Mouse (Mus musculus) heart, postnatal 10 days (tissue): ENCODE measurements around the gene Suox. TPM values are rescaled to one million over a fixed set of nuclear protein-coding genes. Genes with fewer than 3 reads are reported as not detected.
A peak's percentile ranks its signal among the peaks of the same experiment; 100 is the strongest.
"Not testable (repeated sequence)": the region's sequence is repeated elsewhere in the genome, so short reads cannot be mapped to it uniquely, and the experiment has no call there.

Experiments
- DNase-seq, 2 experiments: peaks; one replicate each; pipeline ENCODE4 v3.0.0; 2021
- intact Hi-C: fragments of 180-260 bp; cut with DNase I; formaldehyde crosslinking; loops from one replicate; pipeline ENCODE4 v1.15.1; 2025
- total RNA-seq, 2 experiments: library from RNA; stranded (reverse); gene quantifications; 2 replicates each; pipeline ENCODE4 v1.2.3; 2021

Suox gene
- total RNA-seq, 2 experiments from 2014 or later = 14.4 to 16.3 TPM

- intact Hi-C loops, DNase-seq: not testable (repeated sequence)
These were observed 43.6 kb downstream of the Suox start for GRCm38 (mm10) chr10:128630306-128630705.

DNA sequence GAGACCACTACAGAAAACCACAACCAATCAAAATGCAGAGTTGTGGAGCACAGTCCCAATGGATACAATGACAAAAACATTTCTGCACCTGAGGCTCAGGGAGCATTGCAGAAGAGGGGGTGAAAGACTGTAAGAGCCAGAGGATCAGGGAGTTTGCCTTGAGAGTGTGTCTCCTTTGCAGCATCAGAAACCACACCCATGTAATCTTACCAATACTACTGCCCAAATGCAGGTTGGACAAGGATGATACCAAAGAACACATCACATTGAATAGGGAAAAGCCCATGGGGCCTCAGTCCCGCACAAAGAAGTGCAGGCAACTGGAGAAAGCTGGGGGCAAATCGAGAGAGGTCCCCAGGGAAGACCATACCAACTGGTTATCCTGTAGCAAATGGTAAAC is 44.1 kb downstream of the Suox start:
- intact Hi-C loops = loop anchor here (5.0 kb wide), 1 partner anchor 62 kb away; the partner anchor contains the start of gene Pa2g4
- no peak for DNase-seq

GRCm38 (mm10) chr10:128627398-128628317 is 46.2 kb downstream of the Suox start:
- DNase-seq = no peak
- intact Hi-C loops = loop anchor here (2.0 to 5.0 kb wide), 2 partner anchors 47 to 60 kb away; partner anchors contain the start of genes Pa2g4 and Suox

GRCm38 (mm10) chr10:128626311-128627310 is 47.3 kb downstream of the Suox start, which contains the start of gene Rps26:
Gene Rps26 (minus strand): TSS chr10:128626747.
- peak; percentile 94 for DNase-seq
- intact Hi-C loops = loop anchor here (2.0 to 5.0 kb wide), 2 partner anchors 48 to 59 kb away; partner anchors contain the start of genes Pa2g4 and Suox

- no peak for DNase-seq
- intact Hi-C loops = loop anchor here (5.0 kb wide), 1 partner anchor 58 kb away; the partner anchor contains the start of gene Pa2g4
These were observed 48.5 kb downstream of the Suox start for GRCm38 (mm10) chr10:128625287-128625894.

- intact Hi-C loops, DNase-seq: not testable (repeated sequence)
These were observed 50.7 kb downstream of the Suox start for GRCm38 (mm10) chr10:128623106-128623613.

- intact Hi-C loops = no loop called here
- DNase-seq = no peak
These were observed 51.2 kb downstream of the Suox start for GRCm38 (mm10) chr10:128622702-128623101.

DNA sequence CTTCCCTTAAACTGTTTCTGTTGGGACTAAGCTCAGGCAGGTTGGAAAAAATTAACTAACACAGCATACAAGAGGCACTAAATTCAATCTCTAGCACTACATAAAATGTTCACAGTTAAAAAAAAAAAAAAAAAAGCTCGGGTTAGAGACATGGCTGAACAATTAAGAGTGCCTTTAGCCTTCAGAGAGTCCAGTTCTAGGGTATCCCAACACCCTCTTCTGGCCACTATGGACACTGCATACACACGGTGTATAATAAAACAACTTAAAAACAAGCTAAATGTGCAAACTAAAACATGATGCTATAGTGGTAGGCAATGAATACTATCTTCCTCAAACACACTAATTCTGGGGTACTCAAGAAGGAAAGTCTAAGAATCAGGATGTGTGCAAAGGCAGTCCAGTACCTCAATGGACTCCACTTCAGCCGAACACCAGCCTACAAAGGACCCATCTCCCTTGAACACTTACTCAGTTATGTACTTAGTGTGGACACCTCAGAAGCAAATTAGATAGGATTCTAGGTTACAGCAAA is 51.8 kb downstream of the Suox start:
- DNase-seq = no peak
- intact Hi-C loops = no loop called here

- intact Hi-C loops = no loop called here
- DNase-seq = no peak
These were observed 53.6 kb downstream of the Suox start for GRCm38 (mm10) chr10:128620241-128620640.

Other genes with a start within 250 kb of the Suox start
- gene Smarcc2, start 214.8 kb downstream of the Suox start, total RNA-seq = 10 to 100 TPM; 83.6 to 95.9 TPM
- 100 to 1,000 TPM; 500 to 506 TPM for gene Myl6, start 179.9 kb downstream of the Suox start, total RNA-seq
- gene Myl6b, start 175.4 kb downstream of the Suox start, total RNA-seq = 1 to 10 TPM; 4.1 to 4.5 TPM
- 10 to 100 TPM; 28.5 to 29.9 TPM for gene Esyt1, start 148.2 kb downstream of the Suox start, total RNA-seq
- gene Zc3h10, start 126.3 kb downstream of the Suox start, total RNA-seq = 10 to 100 TPM in 1 of 2 experiments, 1 to 10 TPM in 1; 9.8 to 10.1 TPM
- gene Rpl41, start 124.8 kb downstream of the Suox start, total RNA-seq = 1,000 to 10,000 TPM; 2,064 to 2,152 TPM
- gene Pa2g4, start 108.1 kb downstream of the Suox start, total RNA-seq = 10 to 100 TPM; 60.0 to 64.4 TPM
- 1 to 10 TPM; 7.7 to 8.6 TPM for gene Erbb3, start 84.4 kb downstream of the Suox start, total RNA-seq
- gene Rps26, start 47.3 kb downstream of the Suox start, total RNA-seq = 100 to 1,000 TPM; 395 TPM
- 1 to 10 TPM; 1.8 to 2.0 TPM for gene Ikzf4, start 28.1 kb downstream of the Suox start, total RNA-seq
- gene Rab5b, start 22.2 kb upstream of the Suox start, total RNA-seq = 10 to 100 TPM; 74.3 to 78.1 TPM
- 1 to 10 TPM; 2.1 to 2.2 TPM for gene Pmel, start 30.1 kb upstream of the Suox start, total RNA-seq
- gene Cdk2, start 31.0 kb upstream of the Suox start, total RNA-seq = 10 to 100 TPM; 30.6 to 36.4 TPM
- gene Dgka, start 70.8 kb upstream of the Suox start, total RNA-seq = 10 to 100 TPM; 10.3 to 11.9 TPM
- 10 to 100 TPM; 14.5 to 18.4 TPM for gene Pym1, start 73.8 kb upstream of the Suox start, total RNA-seq
- 1 to 10 TPM; 3.4 to 5.4 TPM for gene Mmp19, start 116.8 kb upstream of the Suox start, total RNA-seq
- 10 to 100 TPM; 49.1 to 52.0 TPM for gene Dnajc14, start 130.0 kb upstream of the Suox start, total RNA-seq
- gene Tmem198b, start 130.3 kb upstream of the Suox start, total RNA-seq = 10 to 100 TPM; 12.7 to 13.3 TPM
- gene Sarnp, start 143.3 kb upstream of the Suox start, total RNA-seq = 10 to 100 TPM; 47.2 to 52.6 TPM
- gene Ormdl2, start 147.6 kb upstream of the Suox start, total RNA-seq = 1 to 10 TPM; 6.5 to 9.8 TPM
- gene Gdf11, start 217.6 kb upstream of the Suox start, total RNA-seq = 1 to 10 TPM; 3.1 to 4.0 TPM
- 100 to 1,000 TPM; 203 to 239 TPM for gene Cd63, start 226.9 kb upstream of the Suox start, total RNA-seq
- 1 to 10 TPM; 5.9 to 9.7 TPM for gene Rdh5, start 248.8 kb upstream of the Suox start, total RNA-seq
- gene Bloc1s1, start 250.0 kb upstream of the Suox start, total RNA-seq = 100 to 1,000 TPM; 188 to 198 TPM